Comparison of ENCODE assay signal across 7 mouse cellular contexts in the genomic region with DNA sequence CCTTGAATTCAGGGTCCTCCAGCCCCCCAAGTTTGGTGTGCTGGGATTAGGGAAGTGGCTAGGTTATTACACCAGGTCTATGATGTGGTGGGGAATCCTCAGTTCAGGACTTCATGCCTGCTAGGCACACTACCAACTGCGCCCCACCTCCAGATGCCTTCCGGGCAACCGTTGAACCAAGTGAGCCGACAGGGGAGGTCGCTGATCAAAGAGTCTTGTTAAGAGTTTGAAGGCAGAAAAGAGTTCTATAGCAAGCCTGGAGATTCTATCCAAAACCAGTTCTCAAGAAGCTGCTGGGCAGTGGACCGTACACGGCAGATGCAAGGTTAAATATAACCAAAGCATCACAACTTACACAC. TPM values are rescaled to one million over a fixed set of nuclear protein-coding genes. Genes with fewer than 3 reads are reported as not detected.
DNase-seq lines count a peak whose midpoint lies in the region; ATAC-seq lines count a peak whose summit lies in the region.

No protein-coding gene starts in this region.

- no peak for ATAC-seq in megakaryocyte, adult 5-6 weeks (ENCODE audit: poor library complexity, severe bottlenecking)
- peak; percentile 32 for ATAC-seq in intestine, embryonic 16.5 days
- ATAC-seq in midbrain, embryonic 14.5 days (ENCODE audit: low FRiP score, low TSS enrichment): no peak

- peak overlapping the region; percentile 94 for H3K4me2 ChIP-seq in intestine, embryonic 16.5 days (ENCODE audit: low read depth, low read length)
- H3K4me2 ChIP-seq in midbrain, embryonic 14.5 days (ENCODE audit: low read length): peak overlapping the region; percentile 95

- peaks cover 44% of the 10 kb centered on the region for H3K4me1 ChIP-seq in megakaryocyte, embryonic 14.5 days
- H3K4me1 ChIP-seq in forebrain, embryonic 10.5 days: peaks cover 15% of the 10 kb centered on the region
- H3K4me1 ChIP-seq in intestine, embryonic 16.5 days (ENCODE audit: control insufficient read depth, insufficient read depth, low read length): peaks cover 2% of the 10 kb centered on the region; the same call in 1 of the 2 replicates
- H3K4me1 ChIP-seq in midbrain, embryonic 14.5 days (ENCODE audit: control insufficient read depth, insufficient read depth, low read length): peaks cover 6% of the 10 kb centered on the region; the same call in 1 of the 2 replicates

- no peak for DNase-seq in forebrain, embryonic 10.5 days (ENCODE audit: extremely low spot score, low spot score)
- DNase-seq in midbrain, embryonic 14.5 days: peak; percentile 37
- DNase-seq in frontal cortex, adult 2 months (ENCODE audit: extremely low spot score in 1 of 2, low spot score in 1 of 2): no peak
- no peak for DNase-seq in layer of hippocampus, adult 9-11 months

- H3K27ac ChIP-seq in forebrain, embryonic 10.5 days: no peak overlapping the region
- peak overlapping the region; percentile 96 for H3K27ac ChIP-seq in intestine, embryonic 16.5 days (ENCODE audit: low read length)
- no peak overlapping the region for H3K27ac ChIP-seq in midbrain, embryonic 14.5 days (replicated peaks; ENCODE audit: low read depth, low read length)

- no peaks in the 10 kb centered on the region for H3K36me3 ChIP-seq in megakaryocyte, embryonic 14.5 days (replicated peaks; ENCODE audit: low read length)
- H3K36me3 ChIP-seq in forebrain, embryonic 10.5 days (replicated peaks): no peaks in the 10 kb centered on the region
- H3K36me3 ChIP-seq in intestine, embryonic 16.5 days (ENCODE audit: control insufficient read depth, insufficient read depth, low read length): no peaks in the 10 kb centered on the region
- no peaks in the 10 kb centered on the region for H3K36me3 ChIP-seq in midbrain, embryonic 14.5 days (ENCODE audit: control insufficient read depth, insufficient read depth, low read length)

- H3K9me3 ChIP-seq in megakaryocyte, embryonic 14.5 days: no peaks in the 10 kb centered on the region
- no peaks in the 10 kb centered on the region for H3K9me3 ChIP-seq in forebrain, embryonic 10.5 days
- no peaks in the 10 kb centered on the region for H3K9me3 ChIP-seq in intestine, embryonic 16.5 days (ENCODE audit: control insufficient read depth, low read length)
- H3K9me3 ChIP-seq in midbrain, embryonic 14.5 days (ENCODE audit: control insufficient read depth, low read length): no peaks in the 10 kb centered on the region

- peak overlapping the region; percentile 94 for H3K4me3 ChIP-seq in megakaryocyte, embryonic 14.5 days (replicated peaks)
- peak overlapping the region; percentile 68 for H3K4me3 ChIP-seq in forebrain, embryonic 10.5 days
- peak overlapping the region; percentile 64 for H3K4me3 ChIP-seq in intestine, embryonic 16.5 days (ENCODE audit: low read length)
- H3K4me3 ChIP-seq in midbrain, embryonic 14.5 days (replicated peaks; ENCODE audit: low read depth, low read length): peak overlapping the region; percentile 48

- 3% methylated on average over 7 of the region's 7 CpGs for WGBS in forebrain, embryonic 10.5 days
- WGBS in intestine, embryonic 16.5 days: 5% methylated on average over 7 of the region's 7 CpGs
- 5% methylated on average over 7 of the region's 7 CpGs for WGBS in midbrain, embryonic 14.5 days

- H3K27me3 ChIP-seq in megakaryocyte, embryonic 14.5 days (replicated peaks): peaks cover 24% of the 10 kb centered on the region
- peaks cover 36% of the 10 kb centered on the region for H3K27me3 ChIP-seq in forebrain, embryonic 10.5 days (ENCODE audit: poor library complexity, severe bottlenecking)
- H3K27me3 ChIP-seq in intestine, embryonic 16.5 days (replicated peaks; ENCODE audit: control insufficient read depth, insufficient read depth, low read length): no peaks in the 10 kb centered on the region
- H3K27me3 ChIP-seq in midbrain, embryonic 14.5 days (ENCODE audit: control insufficient read depth, insufficient read depth, low read length): no peaks in the 10 kb centered on the region; the same call in 1 of the 2 replicates

- H3K9ac ChIP-seq in intestine, embryonic 16.5 days (ENCODE audit: low read depth, low read length): peak overlapping the region; percentile 70
- peak overlapping the region; percentile 47; the same call in 1 of the 2 replicates for H3K9ac ChIP-seq in midbrain, embryonic 14.5 days (replicated peaks; ENCODE audit: low read length)

RNA-seq across cellular contexts. Expression of a gene that starts 48.5 kb away (rescaled TPM):
- not detected in 2 replicates for polyA plus RNA-seq in megakaryocyte, embryonic 14.5 days (2012; ENCODE audit: insufficient read depth, low replicate concordance)
- not detected in 2 replicates for total RNA-seq in megakaryocyte, adult 5-6 weeks (2015)
- not detected in 2 replicates for total RNA-seq in megakaryocyte, adult 5-6 weeks (2017)
- polyA plus RNA-seq in forebrain, embryonic 10.5 days (2016; fragmentation: Nextera tagmentation; extraction: Ambion mirVana): not detected in 2 replicates
- not detected in 2 replicates for polyA plus RNA-seq in intestine, embryonic 16.5 days (2015; fragmentation: Nextera tagmentation; extraction: Ambion mirVana)
- polyA plus RNA-seq in midbrain, embryonic 14.5 days (2014; fragmentation: Nextera tagmentation; extraction: Ambion mirVana): not detected in 2 replicates
- not detected in 2 replicates for polyA plus RNA-seq in frontal cortex, adult 2 months (2012; rRNA removed)
